Mouse (Mus musculus) lung, embryonic 15.5 days (tissue): ENCODE data around the gene Skap1. TPM values are rescaled to one million over a fixed set of nuclear protein-coding genes. Genes with fewer than 3 reads are reported as not detected.

ENCODE experiments used
- ATAC-seq: fragments of 200-750 bp; cut with Nextera tagmentation; 2 replicates; pipeline ENCODE4 v1.8.0; 2017; ENCODE audit warnings: moderate number of reproducible peaks, borderline replicate concordance; ENCODE audit not compliant: low FRiP score, low TSS enrichment; ENCODE audit errors: extremely low read depth
- H3K27ac ChIP-seq: fragments of 300-500 bp; sonication (generic); 2 replicates; pipeline ENCODE4 v1.5.1; 2015; ENCODE audit warnings: moderate library complexity, mild to moderate bottlenecking, inconsistent platforms
- H3K27me3 ChIP-seq: fragments of 300-500 bp; sonication (generic); 2 replicates; pipeline ENCODE4 v1.6.1; 2015; ENCODE audit warnings: inconsistent platforms
- H3K36me3 ChIP-seq: fragments of 300-500 bp; sonication (generic); 2 replicates; pipeline ENCODE4 v1.6.1; 2015; ENCODE audit warnings: inconsistent platforms
- H3K4me1 ChIP-seq: fragments of 300-500 bp; sonication (generic); 2 replicates; pipeline ENCODE4 v1.6.1; 2015; ENCODE audit warnings: inconsistent platforms
- H3K4me2 ChIP-seq: fragments of 300-500 bp; sonication (generic); 2 replicates; pipeline ENCODE4 v1.6.1; 2015; ENCODE audit warnings: inconsistent platforms, mild to moderate bottlenecking, moderate library complexity
- H3K4me3 ChIP-seq: fragments of 300-500 bp; sonication (generic); 2 replicates; pipeline ENCODE4 v1.5.1; 2015; ENCODE audit warnings: mild to moderate bottlenecking, inconsistent platforms
- H3K9ac ChIP-seq: fragments of 300-500 bp; sonication (generic); 2 replicates; pipeline ENCODE4 v1.6.1; 2015; ENCODE audit warnings: inconsistent platforms
- H3K9me3 ChIP-seq: fragments of 300-500 bp; sonication (generic); 2 replicates; pipeline ENCODE4 v1.6.1; 2016; ENCODE audit warnings: inconsistent platforms
- whole genome bisulfite sequencing: fragments of 180-500 bp; shearing (Covaris S2); methylation state at CpG from one replicate; pipeline ENCODE4 v1.1.7; 2015; 5-methylcytosine and 5-hydroxymethylcytosine counted together
- polyA plus RNA-seq: library from polyadenylated mRNA; unstranded; fragments of >200 nt; fragmentation: Nextera tagmentation; extraction: Ambion mirVana; gene quantifications from 2 replicates; pipeline ENCODE4 v1.2.1, GENCODE M21; 2015

Gene Skap1
- polyA plus RNA-seq, 1 experiment from 2014 or later = 6.6 TPM

- no peaks in the 10 kb centered on the region for H3K4me1 ChIP-seq
- no peak overlapping the region for H3K9ac ChIP-seq
- H3K4me3 ChIP-seq = no peak overlapping the region
- no peak overlapping the region for H3K27ac ChIP-seq
- no peaks in the 10 kb centered on the region for H3K36me3 ChIP-seq
- WGBS = 47% methylated on average over 12 of the region's 12 CpGs
- H3K9me3 ChIP-seq = no peaks in the 10 kb centered on the region
- no peak overlapping the region for H3K4me2 ChIP-seq
- H3K27me3 ChIP-seq = no peaks in the 10 kb centered on the region
- ATAC-seq = no peak
Observed at GRCm38 (mm10) chr11:96441546-96442185, 22.7 kb upstream of the Skap1 start.

GRCm38 (mm10) chr11:96442468-96442867, 21.9 kb upstream of the Skap1 start:
- no peaks in the 10 kb centered on the region for H3K4me1 ChIP-seq
- no peaks in the 10 kb centered on the region for H3K27me3 ChIP-seq
- no peaks in the 10 kb centered on the region for H3K9me3 ChIP-seq
- no peak overlapping the region for H3K4me2 ChIP-seq
- no peak overlapping the region for H3K4me3 ChIP-seq
- no peak overlapping the region for H3K9ac ChIP-seq
- no peak for ATAC-seq
- H3K36me3 ChIP-seq = no peaks in the 10 kb centered on the region
- 75% methylated on average over 5 of the region's 5 CpGs for WGBS
- no peak overlapping the region for H3K27ac ChIP-seq

- Histone ChIP-seq H3K9ac (no peak overlapping the region), H3K9me3 (no peaks in the 10 kb centered on the region), H3K27me3 (no peaks in the 10 kb centered on the region), H3K36me3 (no peaks in the 10 kb centered on the region), H3K27ac (no peak overlapping the region), H3K4me3 (no peak overlapping the region), H3K4me1 (no peaks in the 10 kb centered on the region), H3K4me2 (no peak overlapping the region)
- no peak for ATAC-seq
- 54% methylated on average over 24 of the region's 24 CpGs for WGBS
Observed at GRCm38 (mm10) chr11:96447931-96448330, 16.5 kb upstream of the Skap1 start.

- H3K27me3 ChIP-seq = no peaks in the 10 kb centered on the region; the same call in 1 of the 2 replicates
- 72% methylated on average over 5 of the region's 5 CpGs for WGBS
- no peak overlapping the region for H3K9ac ChIP-seq
- no peak overlapping the region for H3K4me2 ChIP-seq
- no peaks in the 10 kb centered on the region for H3K4me1 ChIP-seq
- H3K27ac ChIP-seq = no peak overlapping the region
- ATAC-seq = no peak
- no peak overlapping the region for H3K4me3 ChIP-seq
- H3K9me3 ChIP-seq = no peaks in the 10 kb centered on the region
- no peaks in the 10 kb centered on the region for H3K36me3 ChIP-seq
Observed at GRCm38 (mm10) chr11:96455111-96455510, 9.3 kb upstream of the Skap1 start.

- Histone ChIP-seq H3K9ac (no peak overlapping the region), H3K36me3 (no peaks in the 10 kb centered on the region), H3K27me3 (no peaks in the 10 kb centered on the region; the same call in 1 of the 2 replicates), H3K9me3 (no peaks in the 10 kb centered on the region), H3K27ac (no peak overlapping the region), H3K4me1 (no peaks in the 10 kb centered on the region), H3K4me3 (no peak overlapping the region), H3K4me2 (no peak overlapping the region)
- 87% methylated on average over 6 of the region's 6 CpGs for WGBS
- ATAC-seq = no peak
Observed at GRCm38 (mm10) chr11:96455699-96456326, 8.6 kb upstream of the Skap1 start.

- 28% methylated on average over 12 of the region's 12 CpGs for WGBS
- ATAC-seq = no peak
- no peak overlapping the region for H3K4me2 ChIP-seq
- H3K4me3 ChIP-seq = no peak overlapping the region
- no peak overlapping the region for H3K27ac ChIP-seq
- no peak overlapping the region for H3K9ac ChIP-seq
- peaks cover 3% of the 10 kb centered on the region; the same call in 1 of the 2 replicates for H3K27me3 ChIP-seq
- H3K9me3 ChIP-seq = no peaks in the 10 kb centered on the region
- H3K4me1 ChIP-seq = peaks cover 5% of the 10 kb centered on the region
- no peaks in the 10 kb centered on the region for H3K36me3 ChIP-seq
Observed at GRCm38 (mm10) chr11:96456508-96457305, 7.7 kb upstream of the Skap1 start.

- no peak overlapping the region for H3K9ac ChIP-seq
- no peak overlapping the region for H3K4me2 ChIP-seq
- no peak overlapping the region for H3K27ac ChIP-seq
- H3K36me3 ChIP-seq = no peaks in the 10 kb centered on the region
- WGBS = 40% methylated on average over 4 of the region's 4 CpGs
- H3K4me1 ChIP-seq = peaks cover 30% of the 10 kb centered on the region
- no peaks in the 10 kb centered on the region for H3K9me3 ChIP-seq
- no peak overlapping the region for H3K4me3 ChIP-seq
- peak; percentile 37; the same call in 1 of the 2 replicates for ATAC-seq
- peaks cover 44% of the 10 kb centered on the region for H3K27me3 ChIP-seq
Observed at GRCm38 (mm10) chr11:96461766-96462165, 2.6 kb upstream of the Skap1 start.

- H3K27me3 ChIP-seq = peaks cover 44% of the 10 kb centered on the region
- H3K9ac ChIP-seq = no peak overlapping the region
- H3K4me3 ChIP-seq = no peak overlapping the region
- peak; percentile 63; the same call in 1 of the 2 replicates for ATAC-seq
- H3K4me2 ChIP-seq = peak overlapping the region; percentile 10; the same call in 1 of the 2 replicates
- no peak overlapping the region for H3K27ac ChIP-seq
- H3K4me1 ChIP-seq = peaks cover 30% of the 10 kb centered on the region
- no peaks in the 10 kb centered on the region for H3K9me3 ChIP-seq
- H3K36me3 ChIP-seq = no peaks in the 10 kb centered on the region
- WGBS = 10% methylated on average over 9 of the region's 9 CpGs
Observed at GRCm38 (mm10) chr11:96462191-96462752, 2.1 kb upstream of the Skap1 start.

GRCm38 (mm10) chr11:96464716-96465060, 295 bp downstream of the Skap1 start:
- H3K4me2 ChIP-seq = peak overlapping the region; percentile 77
- H3K4me3 ChIP-seq = peak overlapping the region; percentile 36
- peaks cover 44% of the 10 kb centered on the region for H3K27me3 ChIP-seq
- no peak overlapping the region for H3K27ac ChIP-seq
- H3K9ac ChIP-seq = no peak overlapping the region
- H3K36me3 ChIP-seq = no peaks in the 10 kb centered on the region
- H3K9me3 ChIP-seq = no peaks in the 10 kb centered on the region
- WGBS = 19% methylated on average over 5 of the region's 5 CpGs
- no peak for ATAC-seq
- H3K4me1 ChIP-seq = peaks cover 30% of the 10 kb centered on the region

GRCm38 (mm10) chr11:96465426-96466056, 1.1 kb downstream of the Skap1 start:
- WGBS = 66% methylated on average over 10 of the region's 10 CpGs
- Histone ChIP-seq H3K4me2 (no peak overlapping the region), H3K27me3 (peaks cover 44% of the 10 kb centered on the region), H3K9me3 (no peaks in the 10 kb centered on the region), H3K36me3 (no peaks in the 10 kb centered on the region), H3K27ac (no peak overlapping the region), H3K4me3 (no peak overlapping the region), H3K4me1 (peaks cover 30% of the 10 kb centered on the region), H3K9ac (no peak overlapping the region)
- ATAC-seq = no peak

GRCm38 (mm10) chr11:96466382-96466781, 2.0 kb downstream of the Skap1 start:
- H3K4me2 ChIP-seq = no peak overlapping the region
- H3K9ac ChIP-seq = no peak overlapping the region
- H3K36me3 ChIP-seq = no peaks in the 10 kb centered on the region
- H3K27ac ChIP-seq = no peak overlapping the region
- no peak for ATAC-seq
- no peak overlapping the region for H3K4me3 ChIP-seq
- H3K9me3 ChIP-seq = no peaks in the 10 kb centered on the region
- H3K27me3 ChIP-seq = peaks cover 44% of the 10 kb centered on the region
- WGBS = 25% methylated on average over 7 of the region's 7 CpGs
- H3K4me1 ChIP-seq = peaks cover 27% of the 10 kb centered on the region
